Mouse (Mus musculus) stomach, postnatal 0 days (tissue): Measurements from ENCODE around the gene 4931406C07Rik.

Experiments used
- CTCF ChIP-seq: IDR thresholded peaks from 2 replicates; pipeline ENCODE4 v1.5.1; 2016; ENCODE audit warnings: antibody characterized with exemption, low read depth, mild to moderate bottlenecking, moderate library complexity
- EP300 ChIP-seq: optimal IDR thresholded peaks from 2 replicates; pipeline ENCODE3; 2016; ENCODE audit warnings: antibody characterized with exemption

- TF ChIP-seq CTCF, result no peak
- TF ChIP-seq EP300, result no peak
Measured at GRCm38 (mm10) chr9:15288402-15288801, 17.8 kb downstream of the 4931406C07Rik start.
